Mouse (Mus musculus): ENCODE results near the gene Pnn. TPM values are rescaled to one million over a fixed set of nuclear protein-coding genes. Genes with fewer than 3 reads are reported as not detected.

Pnn gene
- polyA plus RNA-seq (2015; fragmentation: Nextera tagmentation; extraction: Ambion mirVana), result 105 and 114 TPM in 2 replicates

GRCm38 (mm10) chr12:59066448-59067077 lies at the start of gene Pnn:
Gene Pnn, plus strand, starts transcription at chr12:59066884.
- ATAC-seq (replicated peaks; ENCODE audit: low FRiP score), result peak; percentile 100
- Histone ChIP-seq H3K4me3 (replicated peaks) (peak within 1 kb of the TSS; percentile 100), H3K36me3 (peaks cover 35% of the 10 kb centered on the region), H3K27ac (peak within 1 kb of the TSS; percentile 96), H3K4me2 (peak within 1 kb of the TSS; percentile 81), H3K9me3 (replicated peaks) (no peaks in the 10 kb centered on the region), H3K27me3 (no peaks in the 10 kb centered on the region), H3K9ac (peak within 1 kb of the TSS; percentile 100), H3K4me1 (peaks cover 13% of the 10 kb centered on the region; the same call in 1 of the 2 replicates)
- under 1% methylated on average over 43 of the region's 43 CpGs for WGBS

- no peak overlapping the region for H3K4me3 ChIP-seq (replicated peaks)
- 88% methylated on average over 8 of the region's 8 CpGs for WGBS
- no peaks in the 10 kb centered on the region for H3K27me3 ChIP-seq
- no peak overlapping the region for H3K9ac ChIP-seq
- no peak overlapping the region for H3K4me2 ChIP-seq
- ATAC-seq (replicated peaks; ENCODE audit: low FRiP score), result no peak
- H3K9me3 ChIP-seq (replicated peaks), result no peaks in the 10 kb centered on the region
- peaks cover 61% of the 10 kb centered on the region for H3K36me3 ChIP-seq
- H3K27ac ChIP-seq, result no peak overlapping the region
- H3K4me1 ChIP-seq, result peaks cover 4% of the 10 kb centered on the region; the same call in 1 of the 2 replicates
These were observed 48.7 kb upstream of the Pnn start for GRCm38 (mm10) chr12:59017970-59018369.

GRCm38 (mm10) chr12:59019891-59020290 lies 46.8 kb upstream of the Pnn start:
- Histone ChIP-seq H3K4me2 (no peak overlapping the region), H3K9ac (no peak overlapping the region), H3K4me1 (no peaks in the 10 kb centered on the region), H3K9me3 (replicated peaks) (no peaks in the 10 kb centered on the region), H3K27me3 (no peaks in the 10 kb centered on the region), H3K27ac (no peak overlapping the region), H3K36me3 (peaks cover 77% of the 10 kb centered on the region), H3K4me3 (replicated peaks) (no peak overlapping the region)
- WGBS, result 92% methylated on average over 2 of the region's 2 CpGs
- no peak for ATAC-seq (replicated peaks; ENCODE audit: low FRiP score)

- 68% methylated on average over 4 of the region's 4 CpGs for WGBS
- Histone ChIP-seq H3K4me1 (no peaks in the 10 kb centered on the region), H3K4me2 (no peak overlapping the region), H3K9me3 (replicated peaks) (no peaks in the 10 kb centered on the region), H3K4me3 (replicated peaks) (no peak overlapping the region), H3K9ac (no peak overlapping the region), H3K27me3 (no peaks in the 10 kb centered on the region), H3K36me3 (peaks cover 83% of the 10 kb centered on the region), H3K27ac (no peak overlapping the region)
- no peak for ATAC-seq (replicated peaks; ENCODE audit: low FRiP score)
These were observed 45.4 kb upstream of the Pnn start for GRCm38 (mm10) chr12:59021306-59021705.

- H3K4me1 ChIP-seq, result no peaks in the 10 kb centered on the region
- H3K4me2 ChIP-seq, result no peak overlapping the region
- H3K9ac ChIP-seq, result no peak overlapping the region
- no peak overlapping the region for H3K27ac ChIP-seq
- H3K36me3 ChIP-seq, result peaks cover 18% of the 10 kb centered on the region
- H3K9me3 ChIP-seq (replicated peaks), result no peaks in the 10 kb centered on the region
- H3K27me3 ChIP-seq, result no peaks in the 10 kb centered on the region
- ATAC-seq (replicated peaks; ENCODE audit: low FRiP score), result no peak
- 69% methylated on average over 5 of the region's 5 CpGs for WGBS
- H3K4me3 ChIP-seq (replicated peaks), result no peak overlapping the region
These were observed 34.6 kb upstream of the Pnn start for GRCm38 (mm10) chr12:59032101-59032500.

- Histone ChIP-seq H3K4me2 (peak overlapping the region; percentile 47), H3K9ac (no peak overlapping the region), H3K9me3 (replicated peaks) (no peaks in the 10 kb centered on the region), H3K36me3 (peaks cover 34% of the 10 kb centered on the region), H3K4me1 (peaks cover 7% of the 10 kb centered on the region; the same call in 1 of the 2 replicates), H3K27me3 (no peaks in the 10 kb centered on the region), H3K4me3 (replicated peaks) (peak overlapping the region; percentile 14; the same call in 1 of the 2 replicates), H3K27ac (peak overlapping the region; percentile 92)
- WGBS, result 69% methylated on average over 10 of the region's 10 CpGs
- ATAC-seq (replicated peaks; ENCODE audit: low FRiP score), result no peak
These were observed 27.3 kb upstream of the Pnn start for GRCm38 (mm10) chr12:59039162-59039970.

- Histone ChIP-seq H3K4me1 (peaks cover 7% of the 10 kb centered on the region; the same call in 1 of the 2 replicates), H3K27ac (peak overlapping the region; percentile 92), H3K4me3 (replicated peaks) (peak overlapping the region; percentile 14; the same call in 1 of the 2 replicates), H3K9me3 (replicated peaks) (no peaks in the 10 kb centered on the region), H3K36me3 (peaks cover 42% of the 10 kb centered on the region), H3K27me3 (no peaks in the 10 kb centered on the region), H3K9ac (no peak overlapping the region; the same call in 1 of the 2 replicates), H3K4me2 (peak overlapping the region; percentile 47)
- WGBS, result 5% methylated on average over 23 of the region's 23 CpGs
- peak; percentile 89 for ATAC-seq (replicated peaks; ENCODE audit: low FRiP score)
These were observed 26.5 kb upstream of the Pnn start for GRCm38 (mm10) chr12:59039971-59040844.

GRCm38 (mm10) chr12:59040851-59041250 lies 25.8 kb upstream of the Pnn start:
- Histone ChIP-seq H3K4me3 (replicated peaks) (no peak overlapping the region), H3K4me2 (no peak overlapping the region), H3K36me3 (peaks cover 47% of the 10 kb centered on the region), H3K27me3 (no peaks in the 10 kb centered on the region), H3K9ac (no peak overlapping the region), H3K4me1 (peaks cover 7% of the 10 kb centered on the region; the same call in 1 of the 2 replicates), H3K27ac (peak overlapping the region; percentile 92), H3K9me3 (replicated peaks) (no peaks in the 10 kb centered on the region)
- WGBS, result 30% methylated on average over 7 of the region's 7 CpGs
- ATAC-seq (replicated peaks; ENCODE audit: low FRiP score), result peak; percentile 47

- 92% methylated on average over 3 of the region's 3 CpGs for WGBS
- no peak overlapping the region for H3K4me2 ChIP-seq
- no peak for ATAC-seq (replicated peaks; ENCODE audit: low FRiP score)
- no peaks in the 10 kb centered on the region for H3K27me3 ChIP-seq
- no peaks in the 10 kb centered on the region for H3K4me1 ChIP-seq
- H3K9me3 ChIP-seq (replicated peaks), result no peaks in the 10 kb centered on the region
- no peak overlapping the region for H3K4me3 ChIP-seq (replicated peaks)
- H3K36me3 ChIP-seq, result peaks cover 78% of the 10 kb centered on the region
- no peak overlapping the region for H3K27ac ChIP-seq
- H3K9ac ChIP-seq, result no peak overlapping the region
These were observed 14.2 kb upstream of the Pnn start for GRCm38 (mm10) chr12:59052470-59052869.

GRCm38 (mm10) chr12:59053166-59053565 lies 13.5 kb upstream of the Pnn start:
- WGBS, result 88% methylated on average over 5 of the region's 5 CpGs
- H3K4me2 ChIP-seq, result no peak overlapping the region
- H3K4me1 ChIP-seq, result no peaks in the 10 kb centered on the region
- H3K9ac ChIP-seq, result no peak overlapping the region
- peaks cover 80% of the 10 kb centered on the region for H3K36me3 ChIP-seq
- no peaks in the 10 kb centered on the region for H3K27me3 ChIP-seq
- no peak overlapping the region for H3K4me3 ChIP-seq (replicated peaks)
- H3K27ac ChIP-seq, result no peak overlapping the region
- no peak for ATAC-seq (replicated peaks; ENCODE audit: low FRiP score)
- no peaks in the 10 kb centered on the region for H3K9me3 ChIP-seq (replicated peaks)

GRCm38 (mm10) chr12:59053976-59054375 lies 12.7 kb upstream of the Pnn start:
- H3K9ac ChIP-seq, result no peak overlapping the region
- H3K36me3 ChIP-seq, result peaks cover 79% of the 10 kb centered on the region
- no peak for ATAC-seq (replicated peaks; ENCODE audit: low FRiP score)
- H3K27me3 ChIP-seq, result no peaks in the 10 kb centered on the region
- H3K9me3 ChIP-seq (replicated peaks), result no peaks in the 10 kb centered on the region
- no peak overlapping the region for H3K27ac ChIP-seq
- H3K4me3 ChIP-seq (replicated peaks), result no peak overlapping the region
- peaks cover 1% of the 10 kb centered on the region; the same call in 1 of the 2 replicates for H3K4me1 ChIP-seq
- H3K4me2 ChIP-seq, result no peak overlapping the region
